ENCODE assay signal across 24 mouse cellular contexts in the genomic region with DNA sequence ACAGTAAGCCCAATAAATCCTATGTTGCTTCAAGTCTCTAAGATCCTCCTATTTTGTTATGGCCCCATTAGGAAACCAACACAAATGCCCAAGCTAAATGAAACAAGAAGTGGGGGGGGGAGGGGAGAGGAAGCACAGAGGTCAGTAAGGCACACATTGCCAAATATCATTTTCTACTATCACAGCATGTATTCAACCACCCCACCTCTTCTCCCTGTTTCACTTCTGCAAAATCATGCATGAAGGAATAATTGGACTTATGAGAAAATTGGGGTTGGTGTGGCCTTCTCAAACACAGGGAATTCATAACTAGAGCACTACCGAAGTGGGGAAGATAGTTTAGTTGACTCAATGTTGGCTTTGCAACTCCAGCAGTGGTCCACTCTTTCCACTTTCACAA.
DNase-seq lines count a peak whose midpoint lies in the region; ATAC-seq and TF ChIP-seq lines count a peak whose summit lies in the region.
"Had no signal": no experiment of that assay in that cellular context is flagged by ENCODE, and none has a peak within 500 bp of the region (broad histone marks: within the 10 kb centered on the region; RNA-seq: fewer than 3 reads in every experiment).

No protein-coding gene starts in this region.

- 94% methylated on average over 1 of the region's 1 CpGs for WGBS in kidney, adult 2 months
- WGBS in kidney, embryonic 15.5 days: 97% methylated on average over 1 of the region's 1 CpGs

- H3K36me3 ChIP-seq in kidney, adult 2 months (ENCODE audit: control insufficient read depth, insufficient read depth, low read length): no peaks in the 10 kb centered on the region
- H3K36me3 ChIP-seq in kidney, embryonic 15.5 days: no peaks in the 10 kb centered on the region
- H3K36me3 ChIP-seq: embryonic facial prominence, embryonic 10.5 days; forebrain, embryonic 15.5 days; heart, embryonic 15.5 days; limb, embryonic 13.5 days; liver, embryonic 15.5 days; midbrain, embryonic 12.5 days; neural tube, embryonic 13.5 days had no signal

- no peak for TF ChIP-seq CTCF in kidney, adult 2 months (conservative IDR thresholded peaks at IDR 0.05; ENCODE audit: insufficient read depth, insufficient read length, low read depth, low read length)
- no peak for TF ChIP-seq CTCF in bone marrow macrophage, adult 2 months (IDR thresholded peaks at IDR 0.05; ENCODE audit: low read depth, low read length)

- no peak for ATAC-seq in kidney, embryonic 15.5 days (replicated peaks; ENCODE audit: low FRiP score)
- ATAC-seq in megakaryocyte progenitor cell, adult 5-6 weeks (replicated peaks; ENCODE audit: poor library complexity): peak; percentile 79
- ATAC-seq in CD4-positive, CD25-positive, alpha-beta regulatory T cell, adult 4 months: no peak
- ATAC-seq: forebrain, embryonic 15.5 days; inflammation-experienced regulatory T-cells, adult 6 months had no signal

- TF ChIP-seq POLR2A in kidney, adult 2 months (IDR thresholded peaks at IDR 0.05; ENCODE audit: low read depth, low read length): no peak
- no peak for TF ChIP-seq POLR2A in bone marrow macrophage, adult 2 months (IDR thresholded peaks at IDR 0.05; ENCODE audit: borderline replicate concordance, low read depth, low read length)

- H3K4me1 ChIP-seq in kidney, adult 2 months (ENCODE audit: control insufficient read depth, insufficient read depth, low read length): no peaks in the 10 kb centered on the region; the same call in 1 of the 2 replicates
- 0 out of 2 replicates have a peak, but pooled peaks cover 4% of the 10 kb centered on the region for H3K4me1 ChIP-seq in kidney, embryonic 15.5 days
- peaks cover 78% of the 10 kb centered on the region for H3K4me1 ChIP-seq in bone marrow macrophage, adult 2 months (ENCODE audit: control insufficient read depth, insufficient read depth, low read length)
- H3K4me1 ChIP-seq: forebrain, embryonic 15.5 days had no signal

- H3K27ac ChIP-seq in kidney, adult 2 months (ENCODE audit: insufficient read depth, low read depth, low read length): no peak overlapping the region
- H3K27ac ChIP-seq in kidney, embryonic 15.5 days: no peak overlapping the region
- H3K27ac ChIP-seq in bone marrow macrophage, adult 2 months (ENCODE audit: insufficient read depth, low read depth, low read length): peak overlapping the region; percentile 100
- H3K27ac ChIP-seq: embryonic facial prominence, embryonic 10.5 days; forebrain, embryonic 15.5 days; heart, embryonic 15.5 days; hindbrain, embryonic 14.5 days; limb, embryonic 13.5 days; liver, embryonic 15.5 days; midbrain, embryonic 12.5 days; neural tube, embryonic 13.5 days had no signal

- no peak overlapping the region for H3K4me3 ChIP-seq in kidney, adult 2 months (ENCODE audit: insufficient read depth, low read depth, low read length)
- no peak overlapping the region for H3K4me3 ChIP-seq in kidney, embryonic 15.5 days (replicated peaks)
- no peak overlapping the region for H3K4me3 ChIP-seq in bone marrow macrophage, adult 2 months (ENCODE audit: insufficient read depth, low read length)
- H3K4me3 ChIP-seq: embryonic facial prominence, embryonic 10.5 days; forebrain, embryonic 15.5 days; heart, embryonic 15.5 days; limb, embryonic 13.5 days; liver, embryonic 15.5 days; midbrain, embryonic 12.5 days; myocyte; neural tube, embryonic 13.5 days had no signal

- H3K4me2 ChIP-seq in kidney, embryonic 15.5 days: no peak overlapping the region
- H3K4me2 ChIP-seq: forebrain, embryonic 15.5 days; heart, embryonic 15.5 days; hindbrain, embryonic 14.5 days; limb, embryonic 13.5 days; liver, embryonic 15.5 days; midbrain, embryonic 12.5 days; neural tube, embryonic 13.5 days had no signal

- no peak overlapping the region for H3K9ac ChIP-seq in kidney, embryonic 15.5 days
- H3K9ac ChIP-seq: forebrain, embryonic 15.5 days; heart, embryonic 15.5 days; hindbrain, embryonic 14.5 days; limb, embryonic 13.5 days; liver, embryonic 15.5 days; midbrain, embryonic 12.5 days; neural tube, embryonic 13.5 days had no signal

- H3K27me3 ChIP-seq in kidney, adult 2 months (replicated peaks; ENCODE audit: control insufficient read depth, insufficient read depth, low read length): no peaks in the 10 kb centered on the region
- no peaks in the 10 kb centered on the region for H3K27me3 ChIP-seq in kidney, embryonic 15.5 days
- H3K27me3 ChIP-seq: forebrain, embryonic 15.5 days; heart, embryonic 15.5 days; limb, embryonic 13.5 days; liver, embryonic 15.5 days; midbrain, embryonic 12.5 days; neural tube, embryonic 13.5 days had no signal

- H3K9me3 ChIP-seq in kidney, embryonic 15.5 days (replicated peaks): no peaks in the 10 kb centered on the region
- H3K9me3 ChIP-seq: embryonic facial prominence, embryonic 10.5 days; forebrain, embryonic 15.5 days; heart, embryonic 15.5 days; limb, embryonic 13.5 days; liver, embryonic 15.5 days; midbrain, embryonic 12.5 days; neural tube, embryonic 13.5 days had no signal

- DNase-seq in kidney, adult 2 months: peak; percentile 8
- DNase-seq in 416B (ENCODE audit: low read depth): peak; percentile 50
- DNase-seq in frontal cortex, postnatal 36 days (ENCODE audit: low spot score in 2 of 2): no peak
- no peak for DNase-seq in cerebellum, postnatal 10 days
- DNase-seq: cerebellum, adult 9-10 months; gastrocnemius, postnatal 25 days; heart, postnatal 4 days; kidney, adult 18-20 months; kidney, postnatal 10 days; thymus, adult 18-20 months had no signal

Comparison
In these comparisons a context has a peak if more than half of its experiments do, and no peak if none do; other contexts are left out.
1. DNase-seq: peak in kidney, adult 2 months (single experiment) and 416B (single experiment); none in frontal cortex, postnatal 36 days (0 of 2) and cerebellum, postnatal 10 days (0 of 2).